Mouse (Mus musculus): ENCODE measurements around the gene Atxn7l2. TPM values are rescaled to one million over a fixed set of nuclear protein-coding genes. Genes with fewer than 3 reads are reported as not detected.

Atxn7l2 gene
- total RNA-seq, 2 experiments from 2014 or later: 22.2 to 24.8 TPM

DNA sequence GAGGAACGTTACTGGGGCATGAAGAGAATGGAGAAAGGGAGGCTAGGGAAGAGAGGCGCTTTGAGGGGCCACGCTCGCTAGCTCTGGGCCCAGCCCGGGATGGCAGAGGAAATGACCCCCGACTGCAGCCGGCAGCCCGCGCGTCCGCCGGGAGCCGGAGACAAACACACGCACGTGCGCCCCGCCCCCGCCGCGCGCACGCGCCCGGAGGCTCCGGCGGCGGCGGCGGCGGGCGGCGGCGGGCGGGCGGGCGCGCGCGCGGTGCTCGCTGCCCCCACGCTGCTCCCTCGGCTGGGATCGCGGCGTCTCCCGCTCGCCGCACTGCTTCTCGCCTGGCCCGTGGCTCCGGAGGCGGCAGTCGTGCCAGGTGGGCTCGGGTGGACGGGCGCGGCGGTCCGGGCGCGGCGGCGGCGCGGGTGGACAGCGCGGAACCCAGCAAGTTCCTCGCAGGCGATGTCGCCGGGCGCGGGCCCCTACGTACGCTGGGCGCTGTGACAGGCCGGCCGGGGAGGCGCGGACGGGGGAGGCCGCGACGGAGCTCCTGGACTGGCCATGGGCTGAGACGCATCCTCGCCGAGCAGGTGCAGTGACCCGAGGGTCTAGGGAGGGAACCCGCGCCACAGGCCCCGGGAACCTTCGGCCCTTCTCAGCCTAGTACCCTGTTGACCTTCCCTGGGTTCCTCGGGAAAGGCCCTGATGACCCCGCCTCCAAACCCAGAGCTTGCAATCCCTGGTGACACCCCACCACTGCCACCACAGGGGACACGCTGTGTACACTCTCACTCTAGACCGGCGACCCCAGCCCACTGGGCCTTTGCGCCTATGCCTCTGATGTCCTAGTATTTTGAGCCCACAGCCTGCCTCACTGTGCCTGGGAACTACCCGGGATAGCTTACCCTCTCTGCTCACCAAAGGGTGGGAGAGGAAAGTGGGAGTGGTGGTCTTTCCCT lies 24.4 kb downstream of the Atxn7l2 start, which contains the start of gene Amigo1:
Gene Amigo1, plus strand, starts transcription at position 238 of the 950 bp plus-strand sequence.
- peak in 1 of 2 experiments; percentile 64 for DNase-seq (ENCODE audit: extremely low spot score in 1 of 2, low spot score in 2 of 2)
- intact Hi-C loops (cut with DNase I): no loop called here

DNA sequence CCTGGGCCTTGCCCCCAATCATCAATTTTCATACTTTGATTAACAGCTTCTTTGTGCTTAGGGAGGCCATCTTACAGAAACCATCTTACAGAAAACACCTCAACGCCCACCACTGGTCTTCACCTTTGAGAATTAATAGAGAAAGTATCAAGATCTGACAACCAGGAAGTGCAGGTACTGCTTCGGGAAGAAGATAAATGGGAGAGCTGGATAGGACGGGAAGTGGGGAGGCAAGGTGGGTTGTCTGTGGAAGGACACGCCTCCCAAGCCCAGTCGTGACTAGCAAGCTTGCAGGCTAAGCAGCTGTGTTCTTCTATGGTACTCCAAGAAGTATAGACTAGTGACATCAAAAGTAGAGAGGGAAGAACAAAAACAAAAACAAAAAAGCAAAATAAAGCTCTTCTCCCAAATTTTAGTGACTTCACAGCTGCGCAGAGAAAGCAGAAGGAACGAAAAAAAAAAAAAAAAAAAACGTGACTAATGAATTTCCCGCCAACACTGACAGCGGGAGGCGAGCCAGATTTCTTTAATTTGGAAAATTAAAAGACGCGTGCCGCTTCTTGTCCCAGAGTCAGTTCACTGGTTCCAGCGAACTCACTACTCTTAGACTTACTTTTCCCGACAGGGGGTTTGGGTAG lies 25.2 kb downstream of the Atxn7l2 start:
- DNase-seq (ENCODE audit: extremely low spot score in 1 of 2, low spot score in 2 of 2): no peak
- intact Hi-C loops (cut with DNase I): no loop called here

DNA sequence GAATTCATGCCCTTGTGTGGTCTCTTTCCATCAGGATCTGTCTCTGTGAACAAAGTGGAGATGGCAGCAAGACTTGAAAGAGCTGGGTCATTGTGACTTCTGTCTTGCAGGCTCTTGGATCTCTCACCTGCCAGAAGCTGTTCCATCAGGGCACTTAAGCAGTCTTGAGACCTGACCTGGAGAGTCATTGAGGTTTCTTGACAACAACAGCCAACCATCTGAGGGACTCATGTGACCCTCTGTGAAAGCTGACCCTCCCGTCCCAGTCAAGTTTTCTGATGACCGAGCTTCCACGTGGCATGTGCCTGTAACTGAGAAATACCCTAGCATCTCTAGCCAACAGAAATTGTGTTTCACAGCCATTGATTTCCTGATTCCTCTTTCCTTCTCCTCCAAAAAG lies 26.0 kb downstream of the Atxn7l2 start:
- DNase-seq (ENCODE audit: extremely low spot score in 1 of 2, low spot score in 2 of 2): no peak
- intact Hi-C loops (cut with DNase I): no loop called here

DNA sequence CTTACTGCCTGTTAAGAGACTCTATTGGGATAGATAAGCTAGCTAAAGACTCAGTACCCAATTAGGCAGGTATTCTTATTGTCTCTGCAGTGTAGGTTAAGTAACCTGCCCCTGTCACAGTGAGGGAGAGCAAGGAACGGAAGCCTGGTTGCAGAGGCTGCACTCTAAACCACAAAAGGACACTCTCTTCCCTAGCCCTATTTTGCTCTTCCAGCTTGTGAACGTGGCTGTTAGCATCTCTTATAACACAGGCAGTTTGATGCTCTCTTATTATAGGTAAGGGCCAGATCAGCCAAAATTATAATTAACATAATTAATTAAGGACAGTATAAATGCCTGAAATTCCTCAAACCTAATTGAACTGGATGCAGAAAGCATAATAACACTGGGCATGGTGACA lies 30.2 kb downstream of the Atxn7l2 start:
- no peak for DNase-seq (ENCODE audit: extremely low spot score in 1 of 2, low spot score in 2 of 2)
- intact Hi-C loops (cut with DNase I): no loop called here

DNA sequence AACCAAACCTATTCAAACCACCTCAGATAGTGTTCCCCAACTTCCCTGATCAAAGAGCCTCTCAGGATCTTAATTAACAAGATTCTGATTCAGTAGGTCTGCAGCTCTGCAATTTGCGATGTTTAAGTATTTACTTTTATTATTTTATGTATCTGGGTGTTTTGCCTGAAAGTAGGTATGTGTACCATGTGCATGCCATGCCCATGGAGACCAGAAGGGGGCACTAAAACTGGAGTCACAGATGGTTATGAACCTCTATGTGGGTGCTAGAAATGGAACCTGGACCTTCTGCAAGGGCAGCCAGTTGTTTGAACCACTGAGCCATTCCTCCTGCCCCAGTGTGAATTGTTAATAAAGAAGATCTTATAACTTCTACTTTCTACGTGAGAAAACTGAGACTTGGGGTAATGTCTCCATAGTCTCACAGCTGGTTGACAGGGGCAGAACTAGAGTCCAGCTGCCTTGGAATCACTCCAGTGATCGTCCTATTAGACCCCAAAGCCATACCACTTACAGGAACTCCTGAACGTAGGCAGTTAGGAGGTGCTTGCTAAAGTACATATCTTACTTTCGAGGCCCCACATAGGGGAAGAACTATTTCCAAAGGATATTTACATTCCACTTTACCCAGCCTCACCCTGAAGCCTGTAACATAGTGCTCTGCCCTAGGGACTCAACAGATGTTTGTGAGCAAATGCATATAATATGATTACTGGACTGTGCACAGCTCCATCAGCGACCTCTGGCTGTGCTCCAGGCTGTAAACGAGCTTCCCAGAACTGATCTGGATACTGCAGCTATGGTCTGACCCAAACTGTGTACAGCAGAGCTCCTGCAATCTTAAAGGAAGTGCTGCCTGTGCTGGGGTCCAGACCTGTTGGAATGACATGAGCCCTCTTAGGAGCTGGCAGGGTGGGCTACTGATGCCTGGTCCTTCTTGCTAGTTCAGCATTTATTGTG lies 31.7 kb downstream of the Atxn7l2 start:
- no peak for DNase-seq (ENCODE audit: extremely low spot score in 1 of 2, low spot score in 2 of 2)
- intact Hi-C loops (cut with DNase I): no loop called here

GRCm38 (mm10) chr3:108174672-108175531 lies 35.8 kb downstream of the Atxn7l2 start:
- intact Hi-C loops (cut with DNase I): no loop called here
- DNase-seq (ENCODE audit: extremely low spot score in 1 of 2, low spot score in 2 of 2): peak; percentile 54 to 75

DNA sequence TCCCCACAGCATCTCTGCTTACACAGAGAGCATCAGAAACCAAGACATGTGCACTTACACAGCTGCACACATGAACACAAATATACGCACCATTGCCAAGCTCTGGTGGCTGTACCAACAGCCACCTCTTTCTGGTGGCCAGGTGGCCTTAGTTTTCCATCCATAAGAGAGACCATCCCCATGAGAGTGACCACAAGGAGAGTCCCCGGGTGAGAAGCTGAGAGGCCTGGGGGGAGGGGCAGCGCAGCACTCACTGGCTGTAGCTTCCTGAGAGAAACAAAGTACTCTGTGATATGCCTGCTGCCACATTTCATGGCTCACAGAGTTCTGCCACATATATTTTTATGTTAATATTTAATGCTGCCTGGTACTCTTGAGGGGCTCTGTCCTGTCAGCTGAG lies 41.5 kb downstream of the Atxn7l2 start:
- DNase-seq (ENCODE audit: extremely low spot score in 1 of 2, low spot score in 2 of 2): no peak
- intact Hi-C loops (cut with DNase I): no loop called here

- DNase-seq (ENCODE audit: extremely low spot score in 1 of 2, low spot score in 2 of 2): no peak
These were observed 43.2 kb downstream of the Atxn7l2 start for GRCm38 (mm10) chr3:108167499-108167898.

GRCm38 (mm10) chr3:108166486-108167211 lies 44.1 kb downstream of the Atxn7l2 start:
- peak in 1 of 2 experiments; percentile 78 for DNase-seq (ENCODE audit: extremely low spot score in 1 of 2, low spot score in 2 of 2)
- intact Hi-C loops (cut with DNase I): no loop called here

More at GRCm38 (mm10) chr3:108167499-108167898, 43.2 kb downstream of the Atxn7l2 start:
- intact Hi-C loops (cut with DNase I): no loop called here

- intact Hi-C loops (cut with DNase I): no loop called here
- DNase-seq (ENCODE audit: extremely low spot score in 1 of 2, low spot score in 2 of 2): peak in 1 of 2 experiments; percentile 53
These were observed 45.0 kb downstream of the Atxn7l2 start for GRCm38 (mm10) chr3:108165532-108166315.

- DNase-seq (ENCODE audit: extremely low spot score in 1 of 2, low spot score in 2 of 2): peak; percentile 75 to 91
- intact Hi-C loops (cut with DNase I): loop anchor here (5.0 kb wide), 2 partner anchors 37 to 107 kb away; partner anchors contain the start of gene Cyb561d1
These were observed 45.9 kb downstream of the Atxn7l2 start for GRCm38 (mm10) chr3:108164807-108165206.

- DNase-seq (ENCODE audit: extremely low spot score in 1 of 2, low spot score in 2 of 2): no peak
- intact Hi-C loops (cut with DNase I): loop anchor here (5.0 kb wide), 2 partner anchors 38 to 108 kb away; partner anchors contain the start of gene Cyb561d1
These were observed 46.6 kb downstream of the Atxn7l2 start for GRCm38 (mm10) chr3:108164091-108164490.

DNA sequence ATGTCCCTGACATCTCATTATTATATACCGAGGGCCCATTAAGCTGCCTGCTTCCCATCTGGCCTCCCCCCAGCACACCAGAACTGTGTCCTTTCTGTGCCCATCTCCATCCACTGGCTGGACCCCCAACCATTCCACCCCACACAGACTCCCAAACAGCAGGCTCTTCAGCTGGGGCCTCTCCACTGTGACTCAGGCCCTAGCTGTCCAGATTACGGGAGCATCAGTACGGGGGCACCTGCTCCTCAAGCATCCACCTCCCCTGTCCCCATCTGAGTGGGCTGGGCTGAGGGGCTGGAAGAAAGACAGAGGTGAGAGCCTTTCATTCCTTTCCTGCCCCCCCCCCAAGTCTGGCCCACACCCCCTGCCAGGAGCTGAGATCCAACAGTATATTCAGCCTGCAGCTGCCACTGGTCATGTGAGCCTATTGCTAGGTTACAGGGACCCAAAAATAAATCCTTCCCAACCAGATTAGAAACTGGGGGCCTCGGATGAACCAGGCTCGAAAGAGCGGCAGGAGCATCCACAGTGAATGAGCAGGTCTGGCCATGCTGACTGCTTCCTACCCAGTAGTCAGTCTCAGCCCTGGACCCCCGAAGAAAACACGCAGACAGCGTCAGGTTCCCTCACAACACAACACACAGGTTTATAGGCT lies 52.2 kb downstream of the Atxn7l2 start:
- intact Hi-C loops (cut with DNase I): no loop called here
- peak; percentile 61 to 71 for DNase-seq (ENCODE audit: extremely low spot score in 1 of 2, low spot score in 2 of 2)

DNA sequence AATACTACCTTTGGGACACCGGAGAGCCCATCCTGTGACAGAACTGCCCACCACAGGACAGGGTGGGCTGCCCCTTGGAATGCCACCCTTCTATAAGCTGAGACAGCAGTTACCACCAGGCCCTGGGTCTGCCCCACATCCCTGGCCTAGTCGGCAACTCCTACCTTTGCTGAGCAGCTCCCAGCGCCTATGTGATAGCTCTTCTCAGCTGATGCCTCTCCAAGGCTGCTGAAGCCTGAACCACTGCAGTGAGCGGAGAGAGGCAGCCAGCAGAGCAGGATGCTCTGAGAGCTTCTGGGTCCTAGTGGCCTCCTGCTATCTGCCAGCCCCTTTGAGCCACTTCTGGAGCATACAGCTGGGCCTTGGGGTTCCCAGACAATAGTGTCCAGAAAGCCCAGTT lies 56.1 kb downstream of the Atxn7l2 start, which contains the start of gene Gpr61:
Gene Gpr61, minus strand, starts transcription at position 227 of the 400 bp plus-strand sequence.
- peak; percentile 56 to 62 for DNase-seq (ENCODE audit: extremely low spot score in 1 of 2, low spot score in 2 of 2)
- intact Hi-C loops (cut with DNase I): no loop called here

- DNase-seq (ENCODE audit: extremely low spot score in 1 of 2, low spot score in 2 of 2): no peak
- intact Hi-C loops (cut with DNase I): no loop called here
These were observed 58.4 kb downstream of the Atxn7l2 start for GRCm38 (mm10) chr3:108152290-108152689.
